Mouse (Mus musculus) bone marrow macrophage, adult 2 months (primary cell): ENCODE measurements around the gene Manf. TPM values are rescaled to one million over a fixed set of nuclear protein-coding genes. Genes with fewer than 3 reads are reported as not detected.

Experiments
- H3K27ac ChIP-seq: 2 replicates; pipeline ENCODE4 v1.5.1; 2012; ENCODE audit warnings: low read depth, low read length; ENCODE audit not compliant: insufficient read depth
- H3K4me1 ChIP-seq: 2 replicates; pipeline ENCODE4 v1.6.1; 2012; ENCODE audit warnings: low read length; ENCODE audit not compliant: control insufficient read depth, insufficient read depth
- H3K4me3 ChIP-seq: 2 replicates; pipeline ENCODE4 v1.5.1; 2012; ENCODE audit warnings: mild to moderate bottlenecking, low read length, moderate library complexity; ENCODE audit not compliant: insufficient read depth
- CTCF ChIP-seq: IDR thresholded peaks from 2 replicates; pipeline ENCODE4 v1.5.1; 2012; ENCODE audit warnings: low read depth, mild to moderate bottlenecking, low read length, moderate library complexity
- POLR2A ChIP-seq: IDR thresholded peaks from 2 replicates; pipeline ENCODE4 v1.6.1; 2012; ENCODE audit warnings: mild to moderate bottlenecking, low read depth, low read length, borderline replicate concordance
- polyA plus RNA-seq: library from polyadenylated mRNA; stranded (reverse); fragments of >200 nt; gene quantifications from 2 replicates; pipeline ENCODE4 v1.2.4, GENCODE M21; 2012; ENCODE audit not compliant: missing spikeins, insufficient read depth, insufficient read length

Manf gene
- polyA plus RNA-seq, 1 experiment: 92.2 TPM

DNA sequence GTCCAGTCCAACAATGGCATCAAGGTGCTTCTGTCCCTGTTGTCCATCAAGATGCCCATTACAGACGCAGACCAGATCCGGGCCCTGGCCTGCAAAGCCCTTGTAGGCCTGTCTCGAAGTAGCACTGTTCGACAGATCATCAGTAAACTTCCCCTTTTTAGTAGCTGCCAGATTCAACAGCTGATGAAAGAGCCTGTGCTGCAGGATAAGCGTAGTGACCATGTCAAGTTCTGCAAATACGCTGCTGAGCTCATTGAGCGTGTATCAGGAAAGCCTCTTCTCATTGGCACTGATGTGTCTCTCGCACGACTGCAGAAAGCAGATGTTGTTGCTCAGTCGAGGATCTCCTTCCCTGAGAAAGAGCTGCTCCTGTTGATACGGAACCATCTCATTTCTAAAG lies 33.7 kb downstream of the Manf start:
- H3K4me3 ChIP-seq: no peak overlapping the region
- no peak for TF ChIP-seq CTCF
- no peak for TF ChIP-seq POLR2A
- no peak overlapping the region for H3K27ac ChIP-seq
- H3K4me1 ChIP-seq: peaks cover 9% of the 10 kb centered on the region

DNA sequence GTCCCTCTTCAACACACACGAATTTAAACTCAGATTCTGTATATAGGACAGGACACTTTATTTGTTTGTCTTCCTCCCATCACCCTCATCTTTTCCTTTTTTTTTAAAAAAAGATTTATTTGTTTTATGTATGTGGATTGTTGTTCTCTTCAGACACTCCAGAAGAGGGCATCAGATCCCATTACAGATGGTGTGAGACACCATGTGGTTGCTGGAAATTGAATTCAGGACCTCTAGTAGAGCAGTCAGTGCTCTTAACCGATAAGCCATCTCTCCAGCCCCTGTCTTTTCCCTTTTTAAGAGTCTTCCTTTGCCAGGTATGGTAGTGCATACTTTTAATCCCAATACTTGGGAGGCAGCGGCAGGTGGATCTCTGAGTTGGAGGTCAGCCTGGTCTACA lies 35.1 kb downstream of the Manf start:
- Histone ChIP-seq H3K27ac (no peak overlapping the region), H3K4me3 (no peak overlapping the region), H3K4me1 (peaks cover 9% of the 10 kb centered on the region)
- no peak for TF ChIP-seq CTCF
- TF ChIP-seq POLR2A: no peak

DNA sequence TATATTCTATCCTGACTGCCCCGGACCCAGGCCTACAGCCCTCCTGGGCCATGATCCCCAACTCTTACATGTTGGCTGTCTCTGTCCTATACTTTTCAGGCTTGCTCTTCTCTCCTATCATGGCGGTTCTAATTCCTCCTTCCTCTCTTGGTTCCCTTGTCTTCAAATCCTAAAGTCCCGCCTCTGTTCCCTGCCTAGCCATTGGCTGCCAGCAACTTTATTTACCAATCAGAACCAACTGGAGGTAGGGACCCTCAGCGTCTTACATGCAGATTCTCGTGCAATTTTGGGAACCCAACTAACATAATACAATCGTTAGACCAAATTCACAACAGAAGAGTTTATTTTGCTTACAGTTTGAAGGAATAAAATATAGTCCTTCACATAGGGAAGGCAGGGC lies 49.0 kb downstream of the Manf start:
- TF ChIP-seq CTCF (no peak), POLR2A (no peak)
- no peaks in the 10 kb centered on the region for H3K4me1 ChIP-seq
- no peak overlapping the region for H3K4me3 ChIP-seq
- no peak overlapping the region for H3K27ac ChIP-seq

DNA sequence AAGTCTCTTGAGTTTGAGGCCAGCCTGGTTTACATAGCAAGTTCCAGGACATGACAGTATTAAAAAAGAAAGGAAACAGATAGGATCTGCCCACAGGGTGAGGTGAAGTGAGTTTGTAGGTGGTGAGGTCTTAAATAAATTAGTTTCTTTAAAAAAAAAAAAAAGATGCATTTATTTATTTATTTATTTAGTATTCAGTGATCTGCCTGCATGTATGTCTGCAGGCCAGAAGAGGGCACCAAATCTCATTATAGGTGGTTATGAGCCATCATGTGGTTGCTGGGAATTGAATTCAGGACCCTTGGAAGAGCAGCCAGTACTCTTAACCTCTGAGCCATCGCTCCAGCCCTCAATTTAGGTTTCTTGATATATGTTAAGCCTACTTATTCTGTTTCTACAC lies 51.2 kb downstream of the Manf start:
- Histone ChIP-seq H3K4me3 (no peak overlapping the region), H3K27ac (no peak overlapping the region), H3K4me1 (no peaks in the 10 kb centered on the region)
- TF ChIP-seq POLR2A: no peak

DNA sequence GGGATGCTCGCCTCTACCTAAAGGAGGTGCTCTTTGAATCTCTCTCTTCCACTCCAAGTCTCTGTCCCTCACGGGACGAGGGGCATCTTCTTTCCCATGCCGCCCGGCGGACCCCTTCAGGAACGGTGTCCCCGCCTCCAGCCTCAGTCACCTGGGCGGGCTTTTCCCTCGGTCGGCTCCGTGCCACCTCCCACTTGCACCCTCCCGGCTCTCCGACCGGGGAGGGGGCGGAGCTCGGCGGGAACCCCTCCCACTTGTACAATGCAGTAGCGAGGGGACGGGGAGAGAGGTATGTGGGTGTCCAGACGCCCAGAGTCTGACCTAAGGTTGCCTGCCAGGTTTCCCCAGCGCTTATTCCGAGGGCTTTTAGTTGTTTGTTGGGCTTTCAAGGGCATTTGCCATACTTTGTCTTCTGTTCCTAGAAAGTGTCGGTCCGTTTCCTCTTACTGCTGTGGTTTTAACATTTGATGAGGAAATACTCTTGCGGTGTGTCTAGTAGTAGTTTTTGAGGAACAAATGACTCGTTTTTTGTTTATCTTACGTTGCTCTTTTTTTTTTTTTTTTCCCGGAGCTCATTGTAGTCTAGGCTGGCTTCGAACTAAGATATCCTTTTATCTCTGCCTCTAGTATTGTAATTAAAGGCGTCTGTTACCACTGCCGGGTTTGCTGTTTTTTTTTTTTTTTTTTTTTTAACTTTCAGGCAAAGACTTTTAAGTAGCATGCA lies 69.2 kb downstream of the Manf start:
- peak overlapping the region; percentile 11; the same call in 1 of the 2 replicates for H3K27ac ChIP-seq
- TF ChIP-seq CTCF (no peak), POLR2A (no peak)
- H3K4me1 ChIP-seq: peaks cover 3% of the 10 kb centered on the region; the same call in 1 of the 2 replicates
- H3K4me3 ChIP-seq: peak overlapping the region; percentile 94

DNA sequence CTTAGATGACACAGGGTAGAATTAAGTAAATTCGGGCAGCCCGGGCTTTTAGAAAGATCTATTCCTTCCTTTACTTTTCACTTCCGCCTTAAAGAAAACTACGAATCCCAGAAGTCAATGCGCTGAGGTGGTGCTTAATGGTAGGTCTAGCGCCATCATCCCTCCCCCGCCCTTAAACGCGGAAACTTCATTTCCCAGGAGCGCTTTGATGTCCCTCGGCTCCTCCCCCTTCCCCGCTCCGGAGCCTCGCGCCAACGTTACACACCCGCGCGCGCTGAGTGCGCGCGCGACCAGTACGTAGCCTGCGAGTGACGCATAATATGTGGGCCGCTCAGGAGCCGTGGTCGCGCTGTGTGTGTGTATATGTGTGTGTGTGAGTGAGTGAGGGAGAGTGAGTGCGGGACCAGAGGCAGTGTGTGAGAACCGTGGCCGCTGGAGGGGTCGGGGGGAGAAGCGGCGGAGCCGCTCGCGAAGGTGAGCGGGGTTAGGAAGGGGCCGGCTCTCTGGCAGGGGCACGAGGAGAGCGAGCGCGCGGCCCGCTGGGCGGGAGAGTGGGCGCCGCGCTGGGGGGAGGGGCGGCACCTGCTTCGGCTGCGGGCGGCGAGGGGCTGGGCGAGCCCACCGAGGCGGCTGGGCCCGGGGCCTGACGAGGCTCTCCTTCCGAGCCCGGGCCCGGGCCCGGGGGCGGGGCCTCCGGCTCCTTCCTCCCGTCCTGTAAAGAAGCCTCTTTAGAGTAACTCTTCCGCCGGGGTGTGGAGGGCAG lies 70.0 kb downstream of the Manf start, which contains the start of gene Dcaf1:
Gene Dcaf1 (plus strand): TSS at position 257 of the 763 bp plus-strand sequence.
- TF ChIP-seq POLR2A (no peak), CTCF (no peak)
- Histone ChIP-seq H3K4me1 (peaks cover 3% of the 10 kb centered on the region; the same call in 1 of the 2 replicates), H3K27ac (peak within 1 kb of the TSS; percentile 44), H3K4me3 (peak within 1 kb of the TSS; percentile 94)

DNA sequence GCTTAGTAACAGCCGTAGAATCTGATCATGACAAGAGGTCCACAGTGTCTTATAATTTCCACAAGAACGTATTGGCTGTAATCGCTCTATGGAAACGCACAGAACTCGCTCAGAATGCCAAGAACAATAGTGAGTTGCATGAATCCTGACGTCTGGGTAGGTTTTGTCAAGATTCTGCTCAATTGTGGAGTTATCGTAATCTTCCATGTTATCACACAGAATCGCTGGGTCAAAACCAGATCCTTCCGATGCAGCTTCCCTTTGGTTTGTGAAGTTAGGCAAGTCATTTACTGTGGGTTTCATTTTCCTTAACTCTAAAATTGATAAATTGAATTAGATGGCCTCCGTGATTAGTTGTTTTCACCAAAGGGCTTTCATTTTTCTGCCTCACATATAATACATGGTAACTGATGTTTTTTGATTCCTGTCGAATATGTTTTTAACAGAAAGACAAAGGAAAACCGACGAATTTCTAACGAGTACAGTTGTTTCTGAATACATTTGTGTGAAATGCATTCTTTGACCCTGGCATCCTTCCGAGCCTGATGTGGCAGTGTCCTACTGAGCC lies 70.6 kb downstream of the Manf start:
- Histone ChIP-seq H3K4me1 (peaks cover 3% of the 10 kb centered on the region; the same call in 1 of the 2 replicates), H3K4me3 (peak overlapping the region; percentile 60), H3K27ac (no peak overlapping the region)
- TF ChIP-seq POLR2A (no peak), CTCF (no peak)

DNA sequence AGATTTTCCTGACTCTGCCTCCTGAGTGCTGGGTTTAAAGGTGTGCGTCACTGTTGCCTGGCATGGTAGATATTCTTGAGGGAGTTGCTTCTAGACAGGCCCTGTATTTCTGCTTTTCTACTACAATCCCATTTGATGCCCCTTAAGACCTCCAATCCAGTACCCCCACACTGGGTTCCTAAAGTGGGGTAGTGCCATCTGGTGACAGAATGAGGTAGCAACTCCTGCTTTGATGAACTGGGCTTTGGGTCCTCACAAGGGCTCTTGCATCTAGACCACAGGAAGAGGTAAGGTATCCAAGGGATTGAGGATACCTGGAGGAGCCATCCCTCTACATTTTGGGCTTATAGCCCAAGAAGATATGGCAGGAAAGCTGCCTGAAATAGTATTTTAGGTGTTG lies 72.6 kb downstream of the Manf start:
- TF ChIP-seq POLR2A (no peak), CTCF (no peak)
- peaks cover 3% of the 10 kb centered on the region; the same call in 1 of the 2 replicates for H3K4me1 ChIP-seq
- H3K27ac ChIP-seq: no peak overlapping the region
- no peak overlapping the region for H3K4me3 ChIP-seq

DNA sequence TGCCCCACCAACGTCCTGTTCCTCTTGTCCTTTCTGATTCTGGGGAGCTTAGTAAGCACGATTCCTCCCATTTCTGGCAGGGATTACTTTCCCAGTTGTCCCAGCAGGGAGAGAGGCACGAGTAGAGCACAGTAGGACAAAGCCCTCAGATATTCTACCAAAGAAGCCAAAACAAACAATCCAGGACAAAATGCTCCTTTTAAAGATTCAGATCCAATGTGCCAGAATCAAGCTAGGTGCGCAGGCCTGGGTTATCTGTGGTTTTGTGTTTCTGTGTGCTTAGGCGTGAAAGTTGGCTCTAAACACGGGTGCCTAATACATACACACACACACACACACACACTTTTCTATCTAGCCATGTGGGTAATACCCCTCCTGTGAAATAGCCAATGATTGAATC lies 73.6 kb downstream of the Manf start:
- Histone ChIP-seq H3K4me3 (no peak overlapping the region), H3K4me1 (peaks cover 1% of the 10 kb centered on the region; the same call in 1 of the 2 replicates), H3K27ac (no peak overlapping the region)
- no peak for TF ChIP-seq POLR2A

DNA sequence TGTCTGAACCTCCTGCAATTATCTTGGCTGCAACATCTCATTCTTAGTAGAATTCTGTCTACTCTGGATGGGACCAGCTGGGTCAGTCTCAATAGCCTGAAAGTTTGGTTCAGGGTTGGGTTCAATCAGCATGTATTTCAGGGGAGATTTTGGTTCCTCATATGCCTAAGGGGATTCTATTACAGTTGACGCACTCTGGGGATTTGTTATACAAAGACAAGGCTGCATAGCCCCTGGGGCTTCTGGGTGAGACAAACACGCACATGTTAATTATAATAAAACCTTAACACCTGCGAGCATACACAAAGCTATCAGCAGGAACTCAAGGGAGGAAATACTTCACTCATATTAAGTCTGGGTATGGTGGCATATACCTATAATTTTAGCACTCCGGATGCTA lies 85.3 kb downstream of the Manf start:
- Histone ChIP-seq H3K27ac (no peak overlapping the region), H3K4me1 (no peaks in the 10 kb centered on the region), H3K4me3 (no peak overlapping the region)
- TF ChIP-seq CTCF (no peak), POLR2A (no peak)
